8 mouse cellular contexts compared by ENCODE assay signal in genomic region chr2:12418121-12418520, GRCm38 (mm10). TPM values are rescaled to one million over a fixed set of nuclear protein-coding genes. Genes with fewer than 3 reads are reported as not detected.
DNase-seq lines count a peak whose midpoint lies in the region; ATAC-seq and TF ChIP-seq lines count a peak whose summit lies in the region.

No protein-coding gene starts in this region.

- no peaks in the 10 kb centered on the region for H3K27me3 ChIP-seq in kidney, embryonic 14.5 days (ENCODE audit: control insufficient read depth, insufficient read depth, low read length)
- no peaks in the 10 kb centered on the region for H3K27me3 ChIP-seq in hindbrain, embryonic 12.5 days
- no peaks in the 10 kb centered on the region for H3K27me3 ChIP-seq in lung, embryonic 16.5 days (ENCODE audit: control insufficient read depth, insufficient read depth, low read depth, low read length)

- no peak for ATAC-seq in kidney, embryonic 14.5 days (ENCODE audit: low FRiP score, low TSS enrichment)
- ATAC-seq in hindbrain, embryonic 12.5 days (ENCODE audit: low FRiP score), result no peak
- ATAC-seq in lung, embryonic 16.5 days (ENCODE audit: low read depth), result no peak

- H3K4me2 ChIP-seq in kidney, embryonic 14.5 days (replicated peaks; ENCODE audit: low read depth, low read length), result peak overlapping the region; percentile 73
- peak overlapping the region; percentile 68 for H3K4me2 ChIP-seq in hindbrain, embryonic 12.5 days (replicated peaks)
- H3K4me2 ChIP-seq in lung, embryonic 16.5 days (ENCODE audit: low read depth, low read length), result peak overlapping the region; percentile 70

- 50% methylated on average over 8 of the region's 8 CpGs for WGBS in kidney, embryonic 14.5 days
- WGBS in hindbrain, embryonic 12.5 days, result 47% methylated on average over 8 of the region's 8 CpGs
- WGBS in lung, embryonic 16.5 days, result 21% methylated on average over 8 of the region's 8 CpGs

- peak overlapping the region; percentile 53 for H3K4me3 ChIP-seq in kidney, embryonic 14.5 days (ENCODE audit: low read length)
- peak overlapping the region; percentile 90 for H3K4me3 ChIP-seq in bone marrow macrophage, adult 2 months (ENCODE audit: insufficient read depth, low read length)
- H3K4me3 ChIP-seq in hindbrain, embryonic 12.5 days, result peak overlapping the region; percentile 85
- peak overlapping the region; percentile 95 for H3K4me3 ChIP-seq in lung, embryonic 16.5 days (ENCODE audit: low read length)

- no peaks in the 10 kb centered on the region for H3K9me3 ChIP-seq in kidney, embryonic 14.5 days (ENCODE audit: control insufficient read depth, low read length)
- no peaks in the 10 kb centered on the region for H3K9me3 ChIP-seq in hindbrain, embryonic 12.5 days (replicated peaks)
- no peaks in the 10 kb centered on the region for H3K9me3 ChIP-seq in lung, embryonic 16.5 days (ENCODE audit: control insufficient read depth, low read length)

- H3K36me3 ChIP-seq in kidney, embryonic 14.5 days (ENCODE audit: control insufficient read depth, insufficient read depth, low read length), result no peaks in the 10 kb centered on the region
- H3K36me3 ChIP-seq in hindbrain, embryonic 12.5 days, result no peaks in the 10 kb centered on the region
- no peaks in the 10 kb centered on the region for H3K36me3 ChIP-seq in lung, embryonic 16.5 days (ENCODE audit: control insufficient read depth, insufficient read depth, low read length)

- peaks cover 9% of the 10 kb centered on the region; the same call in 1 of the 2 replicates for H3K4me1 ChIP-seq in kidney, embryonic 14.5 days (ENCODE audit: control insufficient read depth, insufficient read depth, low read length)
- peaks cover 12% of the 10 kb centered on the region for H3K4me1 ChIP-seq in bone marrow macrophage, adult 2 months (ENCODE audit: control insufficient read depth, insufficient read depth, low read length)
- peaks cover 9% of the 10 kb centered on the region for H3K4me1 ChIP-seq in hindbrain, embryonic 12.5 days
- H3K4me1 ChIP-seq in lung, embryonic 16.5 days (replicated peaks; ENCODE audit: control insufficient read depth, insufficient read depth, low read length), result peaks cover 8% of the 10 kb centered on the region

- no peak overlapping the region for H3K27ac ChIP-seq in kidney, embryonic 14.5 days (ENCODE audit: low read depth, low read length)
- no peak overlapping the region for H3K27ac ChIP-seq in bone marrow macrophage, adult 2 months (ENCODE audit: insufficient read depth, low read depth, low read length)
- no peak overlapping the region for H3K27ac ChIP-seq in hindbrain, embryonic 12.5 days
- H3K27ac ChIP-seq in lung, embryonic 16.5 days (ENCODE audit: low read length), result no peak overlapping the region

- peak overlapping the region; percentile 68 for H3K9ac ChIP-seq in kidney, embryonic 14.5 days (ENCODE audit: low read depth, low read length)
- peak overlapping the region; percentile 86; the same call in 1 of the 2 replicates for H3K9ac ChIP-seq in hindbrain, embryonic 12.5 days
- H3K9ac ChIP-seq in lung, embryonic 16.5 days (ENCODE audit: low read length), result peak overlapping the region; percentile 79

- no peak for TF ChIP-seq CTCF in bone marrow macrophage, adult 2 months (IDR thresholded peaks at IDR 0.05; ENCODE audit: low read depth, low read length)

- no peak for TF ChIP-seq POLR2A in bone marrow macrophage, adult 2 months (IDR thresholded peaks at IDR 0.05; ENCODE audit: borderline replicate concordance, low read depth, low read length)

- no peak for DNase-seq in kidney, adult 11 months
- peak; percentile 5 for DNase-seq in spleen, adult 12 weeks (ENCODE audit: low spot score)
- no peak for DNase-seq in layer of hippocampus, postnatal 14 days (ENCODE audit: low spot score in 2 of 2)
- no peak for DNase-seq in adrenal gland, adult 2 months

RNA-seq across cellular contexts. Expression of gene Mindy3, which starts 1.1 kb away (rescaled TPM):
- 34.0 and 41.9 TPM in 2 replicates for polyA plus RNA-seq in kidney, embryonic 14.5 days (2014; fragmentation: Nextera tagmentation; extraction: Ambion mirVana)
- polyA plus RNA-seq in bone marrow macrophage, adult 2 months (2012; ENCODE audit: insufficient read depth, insufficient read length, missing spikeins), result 27.3 and 29.9 TPM in 2 replicates
- 43.9 and 44.8 TPM in 2 replicates for polyA plus RNA-seq in hindbrain, embryonic 12.5 days (2016; fragmentation: Nextera tagmentation; extraction: Ambion mirVana)
- 28.7 and 31.8 TPM in 2 replicates for polyA plus RNA-seq in lung, embryonic 16.5 days (2015; fragmentation: Nextera tagmentation; extraction: Ambion mirVana)
- 10 to 100 TPM; 94.8 to 99.8 TPM for total RNA-seq in layer of hippocampus, postnatal 14 days (2021)
- total RNA-seq in adrenal gland, adult 2 months (2021), result 10 to 100 TPM; 40.7 to 41.5 TPM
- 87.8 and 117 TPM in 2 replicates for polyA plus RNA-seq in adrenal gland, adult 2 months (2012; rRNA removed)
